Mouse (Mus musculus) heart, postnatal 14 days (tissue): Measurements from ENCODE around the gene Hcrt. TPM values are rescaled to one million over a fixed set of nuclear protein-coding genes. Genes with fewer than 3 reads are reported as not detected.

Experiments
- DNase-seq, 2 experiments: peaks; one replicate each; pipeline ENCODE4 v3.0.0; 2021 to 2022
- intact Hi-C: fragments of 180-260 bp; cut with DNase I; formaldehyde crosslinking; loops from one replicate; pipeline ENCODE4 v1.15.1; 2025
- total RNA-seq, 2 experiments: library from RNA; stranded (reverse); gene quantifications; 2 replicates each; pipeline ENCODE4 v1.2.3; 2021

Hcrt gene
- total RNA-seq, 2 experiments from 2014 or later, result not detected

GRCm38 (mm10) chr11:100770646-100771408, 8.1 kb upstream of the Hcrt start, which contains the start of gene Ghdc:
TSS of gene Ghdc (minus strand) at chr11:100770957.
- intact Hi-C loops, result no loop called here
- DNase-seq, result peak; percentile 80 to 86

DNA sequence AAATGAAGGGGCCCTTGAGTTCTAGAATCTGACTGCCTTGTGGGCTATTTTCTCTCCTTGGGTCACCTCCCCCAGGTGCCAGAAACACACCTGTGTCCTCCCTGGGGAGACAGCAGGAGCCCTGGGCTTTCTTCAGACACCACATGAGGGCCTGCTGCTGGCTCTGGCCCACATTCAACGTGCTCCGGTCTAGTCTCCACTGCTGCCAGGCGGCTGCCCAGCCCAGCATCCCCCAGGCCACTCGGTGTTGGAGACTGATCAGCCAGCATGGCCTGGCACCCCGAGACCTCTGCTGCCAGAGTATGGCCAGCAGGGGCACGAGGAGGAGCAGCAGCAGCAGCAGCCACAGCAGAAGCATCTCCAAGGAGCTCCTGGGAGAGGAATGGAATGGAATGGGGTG, 7.2 kb upstream of the Hcrt start:
- no peak for DNase-seq
- intact Hi-C loops, result loop anchor here (5.0 kb wide), 1 partner anchor 187 kb away; no protein-coding TSS in a partner anchor

GRCm38 (mm10) chr11:100767871-100768270, 5.1 kb upstream of the Hcrt start:
- intact Hi-C loops, result loop anchor here (5.0 kb wide), 1 partner anchor 189 kb away; no protein-coding TSS in a partner anchor
- DNase-seq, result no peak

DNA sequence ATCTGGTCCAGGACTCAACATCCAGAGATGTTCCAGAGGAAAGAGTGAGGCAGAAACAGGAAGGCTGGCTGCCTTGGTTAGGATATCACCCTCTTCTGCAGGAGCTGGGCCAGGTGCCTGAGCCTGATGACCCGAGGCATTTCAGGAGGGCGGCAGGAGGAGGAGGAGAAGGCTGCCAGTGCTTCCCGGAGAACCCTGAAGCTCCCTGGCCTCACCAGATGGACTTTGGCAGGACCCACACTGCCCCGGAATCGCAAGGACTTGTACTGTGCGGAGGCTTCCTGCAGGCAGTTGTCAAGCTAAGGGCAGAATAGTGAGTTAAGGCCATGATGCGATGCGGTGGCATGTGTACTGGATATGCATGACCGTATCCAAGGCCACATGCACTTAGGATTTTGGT, 4.0 kb upstream of the Hcrt start:
- intact Hi-C loops, result loop anchor here (5.0 kb wide), 1 partner anchor 191 kb away; no protein-coding TSS in a partner anchor
- DNase-seq, result no peak

DNA sequence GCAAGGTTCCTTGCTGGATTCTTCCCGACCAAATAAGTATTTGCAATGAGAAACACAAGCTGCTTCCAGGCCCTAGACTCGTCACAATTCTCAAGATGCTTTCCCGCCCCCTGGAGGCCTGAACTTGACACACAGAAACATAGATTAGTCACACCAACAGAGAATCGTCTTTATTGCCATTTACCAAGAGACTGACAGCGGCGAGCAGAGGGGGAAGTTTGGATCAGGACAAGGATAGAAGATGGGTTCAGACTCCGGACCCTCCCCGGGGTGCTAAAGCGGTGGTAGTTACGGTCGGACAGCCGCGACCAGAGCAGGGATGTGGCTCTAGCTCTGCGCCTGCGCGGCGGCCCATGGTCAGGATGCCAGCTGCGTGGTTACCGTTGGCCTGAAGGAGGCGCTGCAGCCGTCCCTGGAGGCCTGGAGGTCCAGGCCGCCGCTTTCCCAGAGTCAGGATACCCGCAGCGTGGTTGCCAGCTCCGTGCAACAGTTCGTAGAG, 1.1 kb downstream of the Hcrt start:
- peak; percentile 89 to 96 for DNase-seq
- intact Hi-C loops, result loop anchor here (1.0 to 5.0 kb wide), 2 partner anchors 47 to 189 kb away; partner anchors contain the start of gene Cnp

DNA sequence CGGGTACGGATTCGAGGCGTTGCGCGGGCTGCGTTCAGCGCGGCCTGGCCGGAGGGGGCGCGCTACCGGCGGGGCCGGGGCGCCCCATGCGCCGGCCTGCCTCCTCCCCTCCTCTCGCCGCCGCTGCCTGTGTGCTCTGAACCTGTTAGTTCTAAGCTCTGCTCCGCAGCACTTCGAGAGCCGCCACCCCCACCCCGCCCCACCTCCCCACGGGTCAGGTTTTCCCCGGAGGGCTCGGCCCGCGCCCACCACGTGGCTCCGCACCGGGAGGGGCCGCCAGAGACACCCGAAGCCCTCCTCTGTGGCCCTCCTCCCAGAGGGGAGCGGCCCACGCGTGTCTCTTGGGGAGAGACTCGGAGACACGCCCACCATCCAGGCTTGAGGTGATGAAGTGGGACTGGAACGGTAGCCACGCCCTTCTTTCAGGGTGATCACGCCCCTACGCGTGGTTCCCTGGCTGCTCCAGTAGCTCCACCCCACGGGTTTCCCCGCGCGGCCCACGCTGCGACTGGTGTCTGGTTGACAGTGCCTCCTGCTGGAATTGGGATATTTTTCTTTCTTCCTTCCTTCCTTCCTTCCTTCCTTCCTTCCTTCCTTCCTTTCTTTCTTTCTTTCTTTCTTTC, 3.0 kb downstream of the Hcrt start, which contains the start of gene Kcnh4:
Gene Kcnh4 (minus strand): TSS at position 332 of the 623 bp plus-strand sequence.
- intact Hi-C loops, result loop anchor here (2.0 to 5.0 kb wide), 2 partner anchors 15 to 187 kb away; partner anchors contain the start of gene Cnp
- peak in 1 of 2 experiments; percentile 34 for DNase-seq

DNA sequence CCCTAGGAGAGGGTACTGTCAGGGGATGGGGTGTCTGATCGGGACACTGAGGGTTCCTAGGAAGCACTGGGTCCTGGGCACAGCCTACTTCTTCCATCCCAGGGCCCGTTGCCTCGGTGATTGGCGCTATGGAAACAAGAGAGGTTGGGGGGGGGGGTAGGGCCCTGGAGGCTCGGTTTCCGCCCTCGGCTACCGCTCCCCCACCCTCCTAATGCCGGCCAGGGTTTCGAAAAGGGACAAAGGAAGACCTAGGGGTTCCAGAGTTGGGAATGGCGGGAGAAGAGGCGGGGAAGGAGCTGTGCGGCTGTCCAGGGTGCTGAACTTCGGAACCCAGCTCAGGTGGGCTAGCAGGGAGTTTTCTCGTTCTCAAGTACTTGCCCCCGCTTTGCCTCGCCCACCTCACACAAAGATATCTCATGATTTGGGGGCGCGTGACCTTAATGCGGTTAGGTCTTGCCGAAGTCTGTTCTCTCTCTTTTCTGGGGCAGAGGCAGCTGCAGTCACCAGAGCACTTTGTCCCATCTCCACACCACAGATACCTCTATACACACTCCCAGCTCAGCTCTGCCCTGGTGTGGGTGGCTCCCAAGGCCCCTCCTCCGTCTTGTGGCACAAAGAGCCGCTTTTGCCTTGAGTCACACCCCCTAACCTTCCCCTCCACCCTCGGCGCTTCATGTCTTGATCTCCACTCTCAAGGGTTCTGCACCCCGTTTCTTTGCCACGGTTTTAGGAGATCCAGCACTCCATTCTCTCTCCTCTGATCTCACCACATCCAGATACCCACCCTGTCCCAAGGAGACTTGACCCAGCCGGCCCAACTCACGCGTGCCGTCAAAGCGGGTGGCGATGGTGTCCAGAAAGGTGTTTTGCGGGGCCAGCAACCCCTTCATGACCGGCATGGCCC, 3.8 kb downstream of the Hcrt start:
- intact Hi-C loops, result loop anchor here (2.0 kb wide), 1 partner anchor 14 kb away; no protein-coding TSS in a partner anchor
- DNase-seq, result peak; percentile 62 to 68

DNA sequence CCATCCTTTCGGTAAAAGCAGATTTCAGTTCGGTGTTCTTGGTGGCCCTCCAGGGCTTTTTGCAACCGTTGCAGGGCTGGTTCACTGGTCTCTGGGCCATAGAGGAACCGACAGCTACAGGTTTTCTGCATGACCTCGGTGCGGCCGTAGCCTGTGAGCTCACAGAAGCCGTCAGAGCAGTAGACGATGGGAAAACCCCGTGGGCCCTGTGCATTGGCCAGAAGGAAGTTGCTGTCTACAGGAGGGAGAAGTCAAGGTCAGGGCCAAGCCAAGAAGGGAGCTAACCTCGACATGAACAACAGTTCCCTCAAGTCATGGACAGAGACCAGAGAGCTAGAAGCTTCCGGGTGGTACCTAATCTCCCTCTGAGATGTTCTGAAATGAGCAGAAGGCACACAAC, 5.2 kb downstream of the Hcrt start:
- intact Hi-C loops, result no loop called here
- no peak for DNase-seq

DNA sequence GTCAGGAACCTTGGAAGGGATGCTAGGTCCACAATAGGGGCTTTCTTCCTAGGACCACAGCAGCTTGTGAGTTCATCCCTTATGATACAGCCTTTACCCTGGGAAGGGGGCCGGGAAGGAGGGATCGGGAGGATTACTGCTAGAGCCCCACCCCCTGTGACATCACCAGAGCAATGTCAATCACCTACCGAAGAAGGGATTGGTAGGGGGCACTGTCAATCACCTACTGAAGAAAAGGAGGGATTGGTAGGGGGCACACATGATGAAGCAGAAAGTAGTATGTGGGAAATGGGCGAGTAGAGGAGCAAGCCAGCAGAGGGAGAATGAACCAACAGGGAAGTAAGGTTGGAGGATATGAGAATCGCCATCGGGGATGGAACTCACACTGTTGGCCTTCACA, 6.3 kb downstream of the Hcrt start:
- no peak for DNase-seq
- intact Hi-C loops, result no loop called here

DNA sequence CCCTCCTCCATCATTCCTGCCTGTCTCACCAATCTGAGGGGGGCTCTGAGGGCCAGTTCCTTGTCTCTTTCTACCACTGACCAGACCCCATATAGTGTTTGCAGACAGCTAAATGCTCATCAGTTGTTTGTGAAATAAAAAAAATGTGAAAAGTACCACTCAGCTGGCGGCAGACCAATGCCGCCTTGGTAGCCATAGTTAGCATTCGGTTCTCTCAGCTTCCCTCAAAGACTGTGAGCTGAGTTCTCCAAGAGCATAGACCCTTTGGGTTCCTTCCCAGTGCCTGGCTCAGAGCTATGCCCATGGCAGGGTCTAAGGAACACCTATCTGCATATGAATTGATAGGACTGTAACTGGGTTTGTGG, 8.1 kb downstream of the Hcrt start:
- intact Hi-C loops, result no loop called here
- no peak for DNase-seq

- intact Hi-C loops, result no loop called here
- no peak for DNase-seq
Measured at GRCm38 (mm10) chr11:100754021-100754692, 8.6 kb downstream of the Hcrt start.

GRCm38 (mm10) chr11:100752294-100752693, 10.4 kb downstream of the Hcrt start:
- DNase-seq, result no peak
- intact Hi-C loops, result no loop called here

DNA sequence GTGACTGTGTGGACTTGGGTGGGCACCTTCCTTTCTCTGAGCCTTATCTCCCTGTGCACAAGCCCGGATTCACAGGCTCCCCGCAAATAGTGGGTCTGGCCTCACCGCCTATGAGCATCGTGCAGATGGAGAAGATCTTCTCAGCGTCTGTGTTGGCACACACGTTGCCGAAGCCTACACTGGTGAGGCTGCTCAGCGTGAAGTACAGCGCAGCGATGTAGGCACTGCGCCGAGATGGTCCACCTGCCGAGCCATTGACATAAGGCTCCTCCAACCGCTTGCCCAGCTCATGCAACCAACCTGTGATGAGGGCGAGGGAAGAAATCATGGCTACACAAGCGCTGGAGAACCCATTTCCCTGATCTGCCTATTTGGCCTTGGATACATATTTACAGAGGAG, 12.6 kb downstream of the Hcrt start:
- intact Hi-C loops, result no loop called here
- DNase-seq, result no peak

DNA sequence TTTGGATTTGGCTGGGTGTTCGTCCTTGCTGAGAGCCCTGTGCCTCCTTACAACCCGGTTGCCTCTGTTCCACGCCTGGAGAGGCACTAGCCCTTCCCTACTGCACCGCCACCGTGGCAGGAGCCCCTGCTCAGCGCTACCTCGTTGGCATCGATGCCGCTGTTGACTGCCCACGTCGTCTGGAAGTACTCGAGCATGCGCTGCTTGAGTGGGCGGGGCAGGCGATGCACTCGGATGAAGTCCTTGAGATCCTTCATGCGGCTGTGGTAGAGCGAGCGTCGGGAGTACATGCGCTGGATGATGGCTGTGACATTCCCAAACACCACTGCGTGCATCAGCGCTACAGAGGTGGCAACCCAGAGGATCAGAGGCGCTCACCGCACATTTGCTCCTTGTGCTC, 13.3 kb downstream of the Hcrt start:
- intact Hi-C loops, result no loop called here

DNA sequence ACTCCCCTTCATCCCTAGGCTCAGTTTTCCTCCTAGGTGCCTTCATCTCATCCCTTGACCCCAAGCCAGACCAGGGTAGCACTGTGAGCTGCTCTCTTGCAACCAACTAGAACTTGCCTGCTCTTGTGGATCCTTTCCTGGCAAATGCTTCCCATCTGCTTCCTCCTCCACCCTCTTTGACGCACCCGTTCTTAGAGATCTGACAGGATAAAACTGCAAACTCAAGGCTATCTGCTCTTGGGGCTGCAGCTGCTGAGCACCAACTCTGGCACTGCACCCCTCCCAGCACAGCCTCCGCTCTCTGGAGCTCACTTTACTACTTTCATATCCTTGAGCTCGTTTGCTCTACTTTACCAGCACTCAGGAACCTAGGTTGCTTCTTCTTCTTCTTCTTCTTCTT, 14.1 kb downstream of the Hcrt start:
- intact Hi-C loops, result no loop called here
- no peak for DNase-seq

More for the DNA sequence above, 13.3 kb downstream of the Hcrt start:
- no peak for DNase-seq

DNA sequence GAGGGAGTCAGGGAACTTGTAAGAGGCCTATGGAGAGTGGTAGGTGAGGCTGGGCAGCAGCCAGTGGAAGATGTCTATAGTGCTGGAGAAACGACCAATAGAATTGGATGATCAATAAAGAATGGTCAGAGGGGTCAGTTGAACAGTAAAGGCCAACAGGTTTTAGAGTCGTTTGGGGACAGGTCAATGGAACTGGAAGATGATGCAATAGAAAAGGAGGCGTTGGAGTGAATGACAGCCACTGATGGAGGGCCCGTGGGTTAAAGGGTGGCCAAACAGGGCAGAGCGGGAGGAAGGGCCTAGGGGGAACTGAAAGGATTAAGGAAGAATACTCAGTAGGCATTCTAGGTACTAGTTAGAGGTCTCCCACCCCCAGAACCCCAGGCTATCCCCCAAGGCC, 15.6 kb downstream of the Hcrt start:
- intact Hi-C loops, result no loop called here
- no peak for DNase-seq

GRCm38 (mm10) chr11:100746546-100746945, 16.2 kb downstream of the Hcrt start:
- no peak for DNase-seq
- intact Hi-C loops, result no loop called here

GRCm38 (mm10) chr11:100745085-100745484, 17.6 kb downstream of the Hcrt start:
- intact Hi-C loops, result loop anchor here (2.0 kb wide), 2 partner anchors 14 to 30 kb away; partner anchors contain the start of gene Kcnh4
- DNase-seq, result peak; percentile 48 to 66

- intact Hi-C loops, result no loop called here
- DNase-seq, result peak; percentile 52 to 73
Measured at GRCm38 (mm10) chr11:100741348-100741747, 21.4 kb downstream of the Hcrt start.

GRCm38 (mm10) chr11:100738749-100739148, 24.0 kb downstream of the Hcrt start:
- DNase-seq, result no peak
- intact Hi-C loops, result no loop called here
